Mouse (Mus musculus) monocyte, adult 5-6 weeks (primary cell): Measurements from ENCODE around the gene Olfr1356. TPM values are rescaled to one million over a fixed set of nuclear protein-coding genes. Genes with fewer than 3 reads are reported as not detected.
"Not testable (repeated sequence)": the region's sequence is repeated elsewhere in the genome, so short reads cannot be mapped to it uniquely, and the experiment has no call there.

Experiments used
- ATAC-seq: fragments of 153-309, 156-312 bp; replicated peaks from 2 replicates; pipeline ENCODE4 v1.8.0; 2017; ENCODE audit warnings: mild to moderate bottlenecking; ENCODE audit not compliant: low TSS enrichment, insufficient number of reproducible peaks, severe bottlenecking, poor library complexity, low FRiP score
- total RNA-seq: library from RNA; stranded (forward); fragments of 200-1000, 200-491, 200-594 nt; gene quantifications from 3 replicates; pipeline ENCODE4 v1.2.3, GENCODE M21; 2017

The Olfr1356 gene
- total RNA-seq, result not detected in 3 replicates

DNA sequence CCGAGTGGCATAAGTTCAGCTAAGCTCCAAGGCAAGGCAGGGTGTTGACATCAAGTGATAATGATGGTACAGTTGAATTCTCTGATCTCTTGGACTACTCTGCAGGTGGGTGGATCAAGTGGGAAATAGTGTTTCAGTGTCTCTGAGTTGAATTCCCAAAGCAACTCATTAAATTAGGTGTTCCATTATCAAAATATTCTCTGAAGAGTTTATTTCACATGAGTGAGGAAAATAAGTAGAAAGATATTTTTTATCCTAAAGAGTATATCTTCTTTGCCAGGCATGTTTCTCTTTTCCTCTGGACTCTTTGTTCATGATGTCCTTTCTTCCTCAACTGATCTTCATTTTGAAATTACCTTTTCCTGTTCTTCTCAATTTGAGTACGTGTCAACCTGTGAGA is at the start of gene Olfr1356:
Olfr1356 (minus strand) TSS at position 101 of the 400 bp plus-strand sequence.
- ATAC-seq, result no peak

- no peak for ATAC-seq
Measured at GRCm38 (mm10) chr10:78875240-78875639, 23.3 kb upstream of the Olfr1356 start, which contains the start of gene Olfr1355. Olfr1355 (plus strand) TSS chr10:78875540.

- not testable (repeated sequence) for ATAC-seq
Measured at GRCm38 (mm10) chr10:78840456-78840855, 11.5 kb downstream of the Olfr1356 start.

DNA sequence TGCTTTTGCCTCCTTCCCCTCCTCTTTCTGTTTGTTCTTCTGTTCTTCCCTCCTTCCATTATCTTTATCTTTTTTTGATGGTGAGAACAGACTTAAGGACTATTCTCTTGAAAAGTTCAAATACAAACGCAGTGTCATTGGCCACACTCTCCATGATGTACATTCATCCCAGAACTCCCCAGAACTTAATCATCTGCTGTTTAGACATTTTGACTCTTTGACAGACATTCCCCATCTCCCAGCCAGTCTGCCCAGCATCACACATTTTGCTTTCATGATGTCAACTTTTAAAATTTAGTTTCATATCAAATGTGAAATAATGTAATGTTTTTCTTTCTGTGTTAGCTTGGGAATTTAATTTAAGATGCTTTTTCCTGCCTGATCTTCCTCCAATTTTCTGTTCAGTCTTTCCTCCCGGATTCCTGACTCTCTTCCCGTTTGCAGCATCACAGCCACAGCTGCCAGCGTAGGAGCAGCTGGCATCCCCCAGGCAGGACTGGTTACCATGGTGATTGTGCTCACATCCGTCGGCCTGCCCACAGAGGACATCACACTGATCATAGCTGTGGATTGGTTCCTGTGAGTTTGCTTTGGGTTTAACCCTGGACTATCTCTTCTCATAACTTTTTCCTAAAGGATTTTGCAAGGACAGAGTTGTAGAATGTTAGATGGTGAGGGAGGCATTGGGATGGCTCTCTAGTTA is 39.5 kb downstream of the Olfr1356 start:
- ATAC-seq, result no peak

DNA sequence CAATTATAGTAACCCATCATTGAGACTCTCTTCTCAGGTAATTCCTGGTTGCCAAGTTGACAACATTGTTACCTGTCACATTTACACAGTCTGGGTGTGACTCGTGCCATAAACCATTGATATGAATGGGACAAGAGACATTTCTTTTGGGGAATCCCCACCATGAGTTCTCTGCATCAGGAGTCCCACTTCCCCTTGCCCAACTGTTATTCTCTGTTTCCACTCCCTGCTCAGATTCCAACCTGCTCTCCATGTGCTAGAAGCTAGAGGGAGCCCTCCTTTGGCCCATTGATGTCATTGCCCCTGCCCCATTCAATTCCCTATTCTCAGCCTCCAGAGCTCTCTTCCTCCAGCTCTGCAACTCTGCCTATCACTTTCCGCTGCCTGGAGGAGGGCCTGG is 50.5 kb downstream of the Olfr1356 start:
- ATAC-seq, result no peak

Other genes with a start within 250 kb of the Olfr1356 start
- gene Olfr1357, start 234.1 kb downstream of the Olfr1356 start, total RNA-seq, result not detected in 3 replicates
- gene Casp14, start 133.9 kb downstream of the Olfr1356 start, total RNA-seq, result not detected in 3 replicates
- gene Ccdc105, start 99.1 kb downstream of the Olfr1356 start, total RNA-seq, result not detected in 3 replicates
- not detected in 3 replicates for gene Slc1a6, start 71.7 kb downstream of the Olfr1356 start, total RNA-seq
- not detected in 3 replicates for gene Olfr1355, start 23.4 kb upstream of the Olfr1356 start, total RNA-seq
- gene Olfr1354, start 61.0 kb upstream of the Olfr1356 start, total RNA-seq, result not detected in 3 replicates
- gene Olfr8, start 98.5 kb upstream of the Olfr1356 start, total RNA-seq, result not detected in 3 replicates
- not detected in 3 replicates for gene Olfr1353, start 111.1 kb upstream of the Olfr1356 start, total RNA-seq
- gene Olfr1352, start 128.9 kb upstream of the Olfr1356 start, total RNA-seq, result not detected in 3 replicates
- gene Olfr1351, start 160.3 kb upstream of the Olfr1356 start, total RNA-seq, result not detected in 3 replicates
- gene Olfr57, start 176.6 kb upstream of the Olfr1356 start, total RNA-seq, result not detected in 3 replicates
- gene 2610008E11Rik, start 245.4 kb upstream of the Olfr1356 start, total RNA-seq, result 11.4 to 26.3 TPM (median 16.1 TPM) in 3 replicates